Mouse (Mus musculus): Measurements from ENCODE around the gene Skil.

- TF ChIP-seq CTCF (IDR thresholded peaks at IDR 0.05; ENCODE audit: borderline replicate concordance, insufficient read depth, low read depth, low read length) (no peak), POLR2A (IDR thresholded peaks at IDR 0.05; ENCODE audit: borderline replicate concordance, insufficient read depth, low read length) (no peak)
Observed at GRCm38 (mm10) chr3:31053191-31053590, 41.7 kb upstream of the Skil start.
